Mouse (Mus musculus): ENCODE data around the gene Cachd1. TPM values are rescaled to one million over a fixed set of nuclear protein-coding genes. Genes with fewer than 3 reads are reported as not detected.

The Cachd1 gene
- total RNA-seq, 2 experiments from 2014 or later = 8.6 to 12.1 TPM

- peak in 1 of 2 experiments; percentile 16 for DNase-seq
Measured at GRCm38 (mm10) chr4:101062146-101062545, 285.7 kb downstream of the Cachd1 start.

GRCm38 (mm10) chr4:101066401-101066800 is 289.9 kb downstream of the Cachd1 start:
- no peak for DNase-seq

GRCm38 (mm10) chr4:101068786-101069153 is 292.3 kb downstream of the Cachd1 start, which contains the start of gene Raver2:
Gene Raver2 (plus strand): TSS chr4:101068983.
- peak; percentile 70 to 83 for DNase-seq

GRCm38 (mm10) chr4:101069154-101069971 is 292.9 kb downstream of the Cachd1 start:
- peak; percentile 30 to 54 for DNase-seq

DNA sequence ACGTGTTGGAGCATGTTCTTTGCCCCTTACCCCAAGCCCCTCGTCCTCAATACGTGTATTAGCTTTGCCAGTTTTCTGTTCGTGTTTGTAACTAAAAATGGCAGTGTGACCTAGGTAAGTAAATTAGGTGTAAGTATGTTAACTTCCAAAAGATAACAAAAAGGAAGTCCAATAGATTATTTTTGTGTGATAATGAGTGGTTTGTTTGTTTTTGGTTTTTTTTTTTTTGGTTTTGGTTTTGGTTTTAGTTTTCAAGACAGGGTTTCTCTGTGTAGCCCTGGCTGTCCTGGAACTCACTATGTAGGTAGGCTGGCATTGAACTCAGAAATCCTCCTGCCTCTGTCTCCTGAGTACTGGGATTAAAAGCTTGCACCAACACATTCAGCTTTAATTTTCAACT is 295.1 kb downstream of the Cachd1 start:
- DNase-seq = no peak

DNA sequence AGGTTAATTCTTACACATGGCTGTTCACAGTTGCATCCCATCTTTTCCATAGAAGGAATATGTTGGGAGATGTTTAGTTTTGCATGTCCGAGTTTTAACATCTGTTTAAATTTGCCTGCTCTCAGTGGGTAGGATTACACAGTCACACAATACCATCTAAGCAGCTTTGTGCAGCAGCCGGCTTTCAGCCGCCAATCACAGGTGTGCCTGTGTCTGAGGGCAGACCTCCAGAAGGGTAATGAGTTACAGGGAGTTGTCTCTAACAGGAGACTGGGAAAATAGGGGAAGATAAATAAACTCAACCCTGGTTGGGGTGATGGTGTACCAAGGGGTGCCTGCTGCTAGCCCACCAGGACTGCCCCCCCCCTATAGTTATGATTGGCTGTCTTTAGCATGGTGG is 299.9 kb downstream of the Cachd1 start:
- no peak for DNase-seq

Other genes with a start within 250 kb of the Cachd1 start
- not detected for gene Gm10577, start 244.0 kb downstream of the Cachd1 start, total RNA-seq (2021)

Data from adrenal gland, postnatal 36 days (tissue).